Mouse (Mus musculus) small intestine, adult 2 months (tissue): ENCODE results near the gene Rfx8.

ENCODE experiments used
- CTCF ChIP-seq: fragments of 200-500 bp; IDR thresholded peaks from 2 replicates; pipeline ENCODE4 v1.5.1; 2012; ENCODE audit warnings: low read depth, mild to moderate bottlenecking, control low read depth, inconsistent platforms, low read length, moderate library complexity, mixed read lengths; ENCODE audit not compliant: insufficient replicate concordance, insufficient read length; ENCODE audit errors: extremely low read depth
- POLR2A ChIP-seq: fragments of 200-500 bp; IDR thresholded peaks from 2 replicates; pipeline ENCODE4 v1.6.1; 2012; ENCODE audit warnings: low read depth, mild to moderate bottlenecking, control low read depth, inconsistent platforms, low read length, moderate library complexity

DNA sequence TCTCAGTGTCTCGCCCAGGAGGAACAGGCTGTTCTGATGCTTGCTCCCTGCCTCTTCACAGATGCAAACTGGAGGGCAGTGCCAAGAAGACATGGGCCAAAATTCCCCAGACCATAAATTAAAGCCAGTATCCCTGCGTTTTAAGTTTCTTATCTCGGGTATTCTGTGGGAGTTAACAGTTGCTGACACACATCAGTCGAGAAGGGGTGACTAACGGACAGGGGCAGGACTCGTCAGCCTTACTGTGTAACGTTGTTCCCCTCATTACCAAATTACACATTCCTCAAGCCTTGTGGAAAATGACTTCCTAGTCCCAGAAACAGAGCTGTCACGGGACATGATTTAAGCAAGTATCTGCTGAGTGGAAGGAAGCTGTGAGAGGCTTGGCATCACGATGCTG is 33.5 kb downstream of the Rfx8 start:
- TF ChIP-seq CTCF = no peak
- no peak for TF ChIP-seq POLR2A
